Mouse (Mus musculus) olfactory bulb, adult 2 months (tissue): ENCODE measurements around the gene Prkaa1.

Experiments used
- CTCF ChIP-seq: fragments of 200-500 bp; IDR thresholded peaks from 2 replicates; pipeline ENCODE4 v1.5.1; 2012; ENCODE audit warnings: low read depth, mild to moderate bottlenecking, low read length, moderate library complexity; ENCODE audit not compliant: insufficient read depth
- POLR2A ChIP-seq: fragments of 200-500 bp; IDR thresholded peaks from 2 replicates; pipeline ENCODE4 v1.6.1; 2012; ENCODE audit warnings: mild to moderate bottlenecking, low read depth, low read length, moderate library complexity; ENCODE audit not compliant: insufficient read depth

DNA sequence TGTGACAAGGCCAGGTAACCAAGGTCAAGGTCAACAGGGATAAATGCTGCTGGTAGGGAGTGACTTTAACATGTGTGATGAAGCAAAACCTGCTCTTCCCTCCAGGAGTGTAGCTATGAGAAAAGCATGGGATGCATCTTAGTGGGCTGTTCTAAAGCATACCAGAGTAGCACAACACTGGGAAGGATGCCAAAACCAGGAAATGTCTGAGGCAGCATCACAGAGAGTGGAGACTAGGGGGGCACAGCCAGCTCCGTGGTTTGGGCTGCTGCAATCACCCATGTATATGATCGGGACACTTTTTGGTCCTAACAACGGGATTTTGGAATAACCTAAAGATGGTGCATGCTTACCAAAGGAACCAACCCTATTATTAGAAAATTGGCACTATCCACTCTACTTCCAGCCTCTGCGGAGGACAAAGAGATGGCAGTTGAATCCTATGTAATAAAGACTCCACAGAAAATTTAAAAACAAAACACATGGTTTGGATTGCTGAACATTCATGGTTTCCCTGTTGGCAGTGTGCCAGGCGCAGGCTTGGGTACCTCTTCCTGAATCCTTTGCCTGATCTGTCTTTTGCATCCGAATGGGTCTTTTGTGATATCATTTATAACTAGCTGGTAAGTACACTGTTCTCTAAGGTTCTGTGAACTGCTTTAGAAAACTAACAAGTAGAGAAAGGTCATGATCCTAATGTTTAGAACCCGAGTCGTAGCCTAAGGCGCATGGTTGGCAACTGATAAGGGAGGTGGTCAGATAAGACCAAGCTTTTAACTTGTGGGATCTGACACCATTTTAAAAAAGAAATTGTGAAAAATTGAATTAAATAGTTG, 5.4 kb upstream of the Prkaa1 start:
- TF ChIP-seq CTCF (no peak), POLR2A (no peak)
